Mouse (Mus musculus) small intestine, adult 2 months (tissue): Measurements from ENCODE around the gene Haghl.

Experiments
- CTCF ChIP-seq: fragments of 200-500 bp; IDR thresholded peaks from 2 replicates; pipeline ENCODE4 v1.5.1; 2012; ENCODE audit warnings: low read depth, mild to moderate bottlenecking, control low read depth, inconsistent platforms, low read length, moderate library complexity, mixed read lengths; ENCODE audit not compliant: insufficient replicate concordance, insufficient read length; ENCODE audit errors: extremely low read depth
- POLR2A ChIP-seq: fragments of 200-500 bp; IDR thresholded peaks from 2 replicates; pipeline ENCODE4 v1.6.1; 2012; ENCODE audit warnings: low read depth, mild to moderate bottlenecking, control low read depth, inconsistent platforms, low read length, moderate library complexity

- TF ChIP-seq POLR2A (no peak), CTCF (no peak)
Observed at GRCm38 (mm10) chr17:25749314-25749713, 36.2 kb downstream of the Haghl start.
